Mouse (Mus musculus) lung, postnatal 0 days (tissue): ENCODE measurements at regions not wholly inside any gene's neighbourhood (a gene's known extent, or its start where the extent isn't known, plus 50 kb on each side); places are given as distances from the start of the nearest gene placed in this dataset.

Experiments
- CTCF ChIP-seq: IDR thresholded peaks from 2 replicates; pipeline ENCODE4 v1.5.1; 2016; ENCODE audit warnings: antibody characterized with exemption, mild to moderate bottlenecking
- EP300 ChIP-seq: IDR thresholded peaks from 2 replicates; pipeline ENCODE4 v1.6.1; 2016; ENCODE audit warnings: antibody characterized with exemption, mild to moderate bottlenecking, control low read depth

DNA sequence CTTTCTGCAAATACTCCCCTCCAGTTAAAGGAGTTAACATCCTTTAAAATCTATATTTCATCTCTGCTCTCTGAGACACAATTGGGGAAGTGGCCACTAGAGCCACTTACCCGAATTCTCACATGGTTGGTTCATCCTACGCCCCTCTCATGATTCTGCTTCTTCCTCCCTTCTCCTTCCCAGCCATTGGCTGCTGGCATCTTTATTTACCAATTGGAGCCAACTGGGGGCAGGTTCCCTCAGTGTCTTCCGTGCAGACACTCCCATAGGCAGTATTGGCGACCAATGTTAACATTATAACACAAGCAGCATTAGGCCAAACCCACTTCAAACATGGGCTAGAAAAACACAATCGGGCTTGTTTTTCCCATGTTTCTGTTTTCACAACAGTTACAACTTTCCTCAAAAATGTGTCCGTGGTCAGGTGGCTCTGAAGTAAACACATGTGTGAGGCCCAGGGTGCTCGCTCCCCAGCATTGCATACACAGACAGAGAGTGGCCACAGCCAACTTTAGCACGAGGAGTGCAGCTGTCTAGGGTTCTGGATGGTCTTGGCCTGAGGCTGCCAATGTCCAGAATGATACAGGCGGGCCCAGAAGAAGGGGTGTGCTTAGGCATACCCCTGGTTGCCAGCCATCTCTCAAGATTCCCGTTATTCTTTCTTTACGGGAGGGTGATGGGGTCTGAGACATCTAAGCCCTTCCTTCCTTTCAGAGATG, 119.1 kb downstream of the Zfp706 start:
- TF ChIP-seq CTCF, result no peak
- no peak for TF ChIP-seq EP300
